Mouse (Mus musculus) thymus, postnatal 4 days (tissue): Measurements from ENCODE around the gene Slc38a9.

Source experiments
- DNase-seq: peaks from one replicate; pipeline ENCODE4 v3.0.0; 2021

The Slc38a9 gene

DNA sequence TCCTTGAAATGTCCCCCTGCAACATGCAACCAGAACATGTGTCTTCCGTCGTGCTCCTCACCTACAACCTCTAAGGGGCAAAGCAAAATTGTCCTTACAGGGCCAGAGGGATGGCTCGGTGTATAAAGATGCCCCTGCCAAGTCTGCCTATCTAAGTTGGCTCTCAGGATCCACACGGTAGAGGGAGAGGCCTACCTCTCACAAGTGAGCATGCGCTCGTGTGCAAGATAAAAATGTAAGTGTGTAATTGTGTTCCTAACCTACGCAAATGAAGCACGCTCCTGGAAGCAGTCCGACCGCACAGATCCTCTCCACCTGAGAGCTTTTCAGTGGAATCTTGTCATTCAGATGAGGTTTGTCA is 86.1 kb downstream of the Slc38a9 start:
- no peak for DNase-seq

- DNase-seq = no peak
Measured at GRCm38 (mm10) chr13:112747808-112748430, 87.4 kb downstream of the Slc38a9 start.

GRCm38 (mm10) chr13:112748808-112749510 is 88.4 kb downstream of the Slc38a9 start:
- no peak for DNase-seq

DNA sequence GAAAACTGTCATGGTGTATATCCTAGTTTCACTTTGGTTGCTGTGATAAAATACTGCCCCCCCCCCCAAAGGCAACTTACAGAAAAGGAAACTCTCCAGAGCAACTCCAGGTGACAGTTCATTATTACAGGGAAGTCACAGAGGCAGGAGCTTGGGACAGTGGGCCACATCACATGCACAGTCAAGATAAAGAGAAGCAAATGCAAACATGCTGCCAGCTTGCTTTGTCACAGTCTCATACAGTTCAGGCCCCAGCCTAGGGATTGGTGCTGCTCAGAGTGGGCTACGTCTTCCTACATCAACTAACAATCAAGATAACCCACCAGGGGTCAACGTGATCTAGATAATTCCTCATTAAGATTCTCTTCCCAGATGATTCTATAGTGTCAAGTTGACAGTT is 89.3 kb downstream of the Slc38a9 start:
- DNase-seq = no peak

- DNase-seq = peak; percentile 65
Measured at GRCm38 (mm10) chr13:112751454-112752308, 91.1 kb downstream of the Slc38a9 start.

GRCm38 (mm10) chr13:112752309-112752975 is 91.9 kb downstream of the Slc38a9 start:
- no peak for DNase-seq

- no peak for DNase-seq
Measured at GRCm38 (mm10) chr13:112753522-112753921, 93.0 kb downstream of the Slc38a9 start.

GRCm38 (mm10) chr13:112754871-112755270 is 94.3 kb downstream of the Slc38a9 start:
- DNase-seq = no peak

GRCm38 (mm10) chr13:112755507-112756010 is 95.0 kb downstream of the Slc38a9 start:
- DNase-seq = no peak

- DNase-seq = no peak
Measured at GRCm38 (mm10) chr13:112757395-112757794, 96.8 kb downstream of the Slc38a9 start.

GRCm38 (mm10) chr13:112758546-112759090 is 98.1 kb downstream of the Slc38a9 start:
- no peak for DNase-seq

DNA sequence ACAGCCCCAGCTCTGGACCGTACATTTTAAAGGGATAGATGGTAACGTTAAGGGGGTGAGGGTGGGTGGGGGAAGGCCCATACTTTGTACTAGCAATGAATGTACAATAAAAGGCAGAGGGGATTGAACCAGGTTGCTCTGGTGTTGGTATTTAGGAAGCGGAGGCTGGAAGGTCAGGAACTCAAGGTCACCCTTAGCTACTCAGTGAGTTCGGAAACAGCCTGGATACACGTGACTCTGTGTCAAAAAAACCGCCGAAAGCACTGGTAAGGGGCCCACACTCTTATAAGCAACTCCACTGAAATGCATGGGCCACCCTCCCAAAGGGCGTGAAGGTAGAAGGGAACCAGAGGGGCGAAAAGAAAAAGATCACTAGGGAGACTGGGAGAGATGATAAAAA is 98.8 kb downstream of the Slc38a9 start:
- DNase-seq = no peak

GRCm38 (mm10) chr13:112759777-112760537 is 99.4 kb downstream of the Slc38a9 start:
- no peak for DNase-seq

DNA sequence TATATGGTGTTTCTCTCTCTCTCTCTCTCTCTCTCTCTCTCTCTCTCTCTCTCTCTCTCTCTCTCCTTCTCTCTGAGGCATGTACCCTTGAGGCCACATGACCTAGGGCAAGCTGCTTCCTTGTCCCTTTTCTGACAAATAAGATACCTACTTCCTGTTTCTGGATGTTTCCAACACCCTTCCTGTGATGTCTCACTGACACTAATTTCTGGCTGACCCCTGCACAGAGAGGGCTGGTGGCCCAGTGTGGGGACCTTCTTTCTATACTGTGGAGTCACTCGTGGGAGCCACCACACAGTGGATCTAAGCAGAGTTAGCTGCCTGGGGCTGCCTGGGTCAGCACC is 100.0 kb downstream of the Slc38a9 start:
- DNase-seq = no peak

DNA sequence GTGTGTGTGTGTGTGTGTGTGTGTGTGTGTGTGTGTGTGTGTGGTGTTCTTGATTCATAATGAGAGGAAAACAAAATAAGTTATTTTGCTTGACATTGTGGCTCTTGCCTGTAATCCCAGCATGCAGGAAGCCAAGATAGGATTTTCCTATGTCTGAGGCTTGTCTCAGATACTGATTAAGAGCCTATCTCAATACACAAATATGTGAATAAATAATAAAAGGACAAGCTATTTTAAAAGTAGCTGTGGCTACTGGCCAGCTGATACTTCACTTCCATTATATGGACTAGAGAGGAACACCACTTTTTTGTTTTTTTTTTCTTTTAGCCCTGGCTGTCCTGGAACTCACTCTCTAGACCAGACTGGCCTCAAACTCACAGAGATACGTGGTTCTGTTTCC is 101.2 kb downstream of the Slc38a9 start:
- no peak for DNase-seq

DNA sequence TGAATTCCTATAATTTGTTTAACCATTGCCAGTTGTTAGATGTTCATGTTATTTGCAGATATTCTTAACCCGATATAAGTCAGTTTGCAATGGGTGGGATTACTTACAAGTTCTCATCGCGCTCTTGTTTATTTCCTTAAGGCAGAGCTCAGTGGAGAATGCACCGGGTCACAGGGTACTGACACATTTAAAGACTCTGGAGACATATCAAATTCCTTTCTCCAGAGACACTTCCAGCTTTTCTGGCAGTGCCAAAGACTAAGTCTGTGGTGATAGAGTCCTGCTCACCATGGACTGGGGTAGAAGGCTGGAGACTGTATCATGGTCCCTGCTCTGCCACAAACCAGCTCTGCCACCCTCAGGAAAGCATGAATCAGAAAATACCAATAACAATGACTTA is 102.0 kb downstream of the Slc38a9 start:
- no peak for DNase-seq

DNA sequence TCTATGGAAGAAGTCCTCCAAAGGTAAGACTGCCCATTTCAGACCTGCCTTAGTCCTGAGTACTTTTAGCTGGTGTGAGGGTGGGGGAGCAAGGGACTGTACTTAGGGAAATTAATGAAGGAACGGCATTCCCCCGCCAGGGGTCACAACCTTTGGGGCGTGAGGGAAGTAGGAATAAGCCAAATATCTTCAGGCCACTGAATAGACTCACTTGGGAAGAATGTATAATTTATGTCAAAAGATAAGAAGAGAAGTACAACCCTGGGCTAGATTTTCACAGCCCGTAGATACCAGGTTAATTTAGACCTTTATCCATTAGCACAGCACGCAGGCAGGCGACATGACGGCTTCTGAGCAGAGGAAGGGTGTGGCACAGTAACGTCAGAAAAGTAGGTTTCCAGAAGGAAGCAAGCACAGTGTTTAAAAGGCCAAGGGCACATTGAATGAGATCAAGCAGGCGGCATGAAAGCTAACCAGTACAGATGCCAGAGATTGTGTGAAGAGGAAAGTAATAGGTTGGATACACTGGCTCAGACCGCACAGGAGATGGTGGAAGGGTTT is 103.1 kb downstream of the Slc38a9 start:
- DNase-seq = no peak

DNA sequence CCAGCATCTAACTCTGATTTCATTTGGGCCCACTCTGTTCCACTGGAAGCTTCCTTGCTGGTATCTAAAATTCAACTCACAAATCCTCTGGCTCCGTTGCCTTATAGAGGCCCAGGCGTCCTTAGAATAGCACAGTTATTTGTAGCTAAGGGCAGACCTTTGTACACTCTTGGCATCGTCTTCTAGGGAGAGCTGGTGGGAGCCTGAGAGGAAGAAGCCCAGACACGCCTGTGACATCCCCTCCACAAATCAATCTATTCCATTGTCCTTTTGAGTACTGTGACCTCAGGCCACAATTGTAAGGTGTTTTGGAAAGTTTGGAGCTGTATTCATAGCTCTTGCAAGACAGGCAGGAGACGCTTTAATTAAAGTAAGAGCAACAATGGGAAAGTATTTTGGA is 104.0 kb downstream of the Slc38a9 start:
- DNase-seq = no peak

- no peak for DNase-seq
Measured at GRCm38 (mm10) chr13:112765654-112766053, 105.1 kb downstream of the Slc38a9 start.

DNA sequence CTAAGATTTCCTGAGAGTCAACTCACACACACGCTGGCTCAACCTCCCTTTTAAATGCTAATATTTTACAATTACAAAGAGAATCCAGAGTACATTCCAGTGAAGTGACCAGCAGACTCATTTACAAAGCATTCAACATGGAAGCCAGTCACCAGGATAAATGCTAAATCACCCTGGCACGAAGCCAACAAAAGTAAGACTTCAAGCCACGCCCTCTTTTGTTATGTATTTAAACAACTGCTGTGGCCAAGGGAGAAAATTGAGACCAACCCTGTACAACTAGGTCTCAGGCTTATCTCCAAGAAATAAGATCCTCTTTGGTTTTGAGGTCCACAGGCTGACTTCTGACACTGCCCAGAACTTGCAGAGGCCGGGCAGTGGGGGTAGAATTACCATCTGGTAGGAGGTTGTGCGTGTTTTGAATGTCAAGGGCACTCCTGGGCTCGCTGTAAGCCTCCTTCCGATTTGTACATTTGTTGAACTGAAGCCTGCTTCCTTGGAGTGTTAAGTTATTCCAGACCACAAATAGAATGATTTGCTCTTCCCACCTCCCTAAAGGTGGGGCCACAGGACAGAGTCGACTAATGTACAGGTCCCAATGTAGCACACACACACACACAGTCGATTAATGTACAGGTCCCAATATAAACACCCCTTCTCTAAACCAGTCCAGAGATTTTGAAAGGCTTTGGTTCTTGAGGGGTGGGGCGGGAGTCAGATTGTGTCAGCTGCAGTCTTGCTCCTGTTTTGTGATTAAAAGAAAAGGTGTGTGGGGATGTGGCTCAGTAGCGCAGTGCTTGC is 110.2 kb downstream of the Slc38a9 start:
- no peak for DNase-seq
